9 mouse cellular contexts compared by ENCODE assay signal in genomic region chr10:80557346-80557965, GRCm38 (mm10). TPM values are rescaled to one million over a fixed set of nuclear protein-coding genes. Genes with fewer than 3 reads are reported as not detected.
DNase-seq lines count a peak whose midpoint lies in the region; ATAC-seq and TF ChIP-seq lines count a peak whose summit lies in the region.
"Had no signal": no experiment of that assay in that cellular context is flagged by ENCODE, and none has a peak within 500 bp of the region (broad histone marks: within the 10 kb centered on the region; RNA-seq: fewer than 3 reads in every experiment).

No protein-coding gene starts in this region.

- no peak for TF ChIP-seq POLR2A in spleen, adult 2 months (IDR thresholded peaks at IDR 0.05; ENCODE audit: low read depth, low read length)

- TF ChIP-seq CTCF in spleen, adult 2 months (IDR thresholded peaks at IDR 0.05; ENCODE audit: extremely low read depth, insufficient read depth, insufficient read length, insufficient replicate concordance): peak; percentile 65; the same call in 1 of the 2 replicates

- H3K36me3 ChIP-seq in heart, embryonic 10.5 days: no peaks in the 10 kb centered on the region
- H3K36me3 ChIP-seq in spleen, adult 2 months (ENCODE audit: control insufficient read depth, insufficient read depth, low read length): no peaks in the 10 kb centered on the region; the same call in 1 of the 2 replicates

- peaks cover 73% of the 10 kb centered on the region for H3K4me1 ChIP-seq in heart, embryonic 10.5 days
- H3K4me1 ChIP-seq in spleen, adult 2 months (ENCODE audit: control insufficient read depth, insufficient read depth, insufficient read length): peaks cover 9% of the 10 kb centered on the region; the same call in 1 of the 2 replicates

- H3K9me3 ChIP-seq in heart, embryonic 10.5 days: no peaks in the 10 kb centered on the region
- H3K9me3 ChIP-seq: limb, embryonic 15.5 days had no signal

- no peaks in the 10 kb centered on the region for H3K27me3 ChIP-seq in heart, embryonic 10.5 days (ENCODE audit: insufficient read depth, poor library complexity, severe bottlenecking)
- no peaks in the 10 kb centered on the region for H3K27me3 ChIP-seq in spleen, adult 2 months (ENCODE audit: control insufficient read depth, insufficient read depth, low read length)
- H3K27me3 ChIP-seq: limb, embryonic 15.5 days had no signal

- 0 out of 2 replicates have a peak overlapping the region, but pooled peaks have one; percentile 5 for H3K4me3 ChIP-seq in heart, embryonic 10.5 days
- H3K4me3 ChIP-seq in spleen, adult 2 months (ENCODE audit: extremely low read depth, insufficient read depth, insufficient read length): no peak overlapping the region
- H3K4me3 ChIP-seq: limb, embryonic 15.5 days had no signal

- H3K27ac ChIP-seq in heart, embryonic 10.5 days: peak overlapping the region; percentile 42
- H3K27ac ChIP-seq in spleen, adult 2 months (ENCODE audit: insufficient read depth, low read length): no peak overlapping the region
- H3K27ac ChIP-seq: limb, embryonic 15.5 days had no signal

- ATAC-seq in CD4-positive, CD25-positive, alpha-beta regulatory T cell, adult 4 months: no peak

- peak; percentile 74 for DNase-seq in CD4-positive, CD25-positive, alpha-beta regulatory T cell, adult 2 months (ENCODE audit: low read depth, low spot score)
- DNase-seq in Muller cell, postnatal 12 days (ENCODE audit: inconsistent ontology term): peak; percentile 60
- peak; percentile 85 to 91 for DNase-seq in cerebellum, postnatal 25 days
- DNase-seq in heart, embryonic 10.5 days (ENCODE audit: low spot score): peak; percentile 91
- peak; percentile 86 to 87 for DNase-seq in layer of hippocampus, postnatal 10 days (ENCODE audit: low spot score in 2 of 2)
- peak; percentile 88 for DNase-seq in lung, postnatal 14 days
- DNase-seq in spleen, adult 2 months (ENCODE audit: low read depth in 1 of 2, low spot score in 2 of 2): peak in 1 of 2 experiments; percentile 48

- WGBS in heart, embryonic 10.5 days: 36% methylated on average over 5 of the region's 5 CpGs
- whole genome bisulfite sequencing in spleen, adult 2 months: 55% methylated on average over 5 of the region's 5 CpGs

RNA-seq across cellular contexts. Expression of gene Rexo1, which starts 3.9 kb away (rescaled TPM):
- 10 to 100 TPM; 13.6 to 16.4 TPM for polyA plus RNA-seq in CD4-positive, CD25-positive, alpha-beta regulatory T cell, adult 4 months (2017; shearing (Covaris generic))
- polyA plus RNA-seq in heart, embryonic 10.5 days (2016; fragmentation: Nextera tagmentation; extraction: Ambion mirVana): 25.1 and 26.9 TPM in 2 replicates
- 10 to 100 TPM; 49.5 to 53.9 TPM for total RNA-seq in layer of hippocampus, postnatal 10 days (2021)
- polyA plus RNA-seq in spleen, adult 2 months (2012; rRNA removed): 78.0 and 95.1 TPM in 2 replicates

RNA-seq across cellular contexts. Expression of gene Atp8b3, which starts 18.5 kb away (rescaled TPM):
- polyA plus RNA-seq in CD4-positive, CD25-positive, alpha-beta regulatory T cell, adult 4 months (2017; shearing (Covaris generic)): not detected
- 0.31 and 0.32 TPM in 2 replicates for polyA plus RNA-seq in heart, embryonic 10.5 days (2016; fragmentation: Nextera tagmentation; extraction: Ambion mirVana)
- under 1 TPM; 0.21 to 0.38 TPM for total RNA-seq in layer of hippocampus, postnatal 10 days (2021)
- polyA plus RNA-seq in spleen, adult 2 months (2012; rRNA removed): 0.01 and 0.04 TPM in 2 replicates

RNA-seq across cellular contexts. Expression of gene Klf16, which starts 19.7 kb away (rescaled TPM):
- polyA plus RNA-seq in CD4-positive, CD25-positive, alpha-beta regulatory T cell, adult 4 months (2017; shearing (Covaris generic)): 1 to 10 TPM; 7.2 to 10.0 TPM
- 7.9 and 8.1 TPM in 2 replicates for polyA plus RNA-seq in heart, embryonic 10.5 days (2016; fragmentation: Nextera tagmentation; extraction: Ambion mirVana)
- 10 to 100 TPM; 41.8 to 43.6 TPM for total RNA-seq in layer of hippocampus, postnatal 10 days (2021)
- 27.9 and 41.8 TPM in 2 replicates for polyA plus RNA-seq in spleen, adult 2 months (2012; rRNA removed)

RNA-seq across cellular contexts. Expression of gene Abhd17a, which starts 32.7 kb away (rescaled TPM):
- 1 to 10 TPM; 2.3 to 9.7 TPM for polyA plus RNA-seq in CD4-positive, CD25-positive, alpha-beta regulatory T cell, adult 4 months (2017; shearing (Covaris generic))
- polyA plus RNA-seq in heart, embryonic 10.5 days (2016; fragmentation: Nextera tagmentation; extraction: Ambion mirVana): 94.1 and 120 TPM in 2 replicates
- 100 to 1,000 TPM; 179 to 191 TPM for total RNA-seq in layer of hippocampus, postnatal 10 days (2021)
- 220 and 302 TPM in 2 replicates for polyA plus RNA-seq in spleen, adult 2 months (2012; rRNA removed)

RNA-seq across cellular contexts. Expression of gene Scamp4, which starts 45.2 kb away (rescaled TPM):
- polyA plus RNA-seq in CD4-positive, CD25-positive, alpha-beta regulatory T cell, adult 4 months (2017; shearing (Covaris generic)): 100 to 1,000 TPM in 1 of 2 experiments, 10 to 100 TPM in 1; 98.1 to 145 TPM
- polyA plus RNA-seq in heart, embryonic 10.5 days (2016; fragmentation: Nextera tagmentation; extraction: Ambion mirVana): 97.4 and 97.9 TPM in 2 replicates
- 10 to 100 TPM; 34.9 to 42.9 TPM for total RNA-seq in layer of hippocampus, postnatal 10 days (2021)
- polyA plus RNA-seq in spleen, adult 2 months (2012; rRNA removed): 94.8 and 110 TPM in 2 replicates
